Mouse (Mus musculus) small intestine, adult 2 months (tissue): ENCODE measurements around the gene Lrrc1.

Experiments
- CTCF ChIP-seq: fragments of 200-500 bp; IDR thresholded peaks from 2 replicates; pipeline ENCODE4 v1.5.1; 2012; ENCODE audit warnings: low read depth, mild to moderate bottlenecking, control low read depth, inconsistent platforms, low read length, moderate library complexity, mixed read lengths; ENCODE audit not compliant: insufficient replicate concordance, insufficient read length; ENCODE audit errors: extremely low read depth
- POLR2A ChIP-seq: fragments of 200-500 bp; IDR thresholded peaks from 2 replicates; pipeline ENCODE4 v1.6.1; 2012; ENCODE audit warnings: low read depth, mild to moderate bottlenecking, control low read depth, inconsistent platforms, low read length, moderate library complexity

DNA sequence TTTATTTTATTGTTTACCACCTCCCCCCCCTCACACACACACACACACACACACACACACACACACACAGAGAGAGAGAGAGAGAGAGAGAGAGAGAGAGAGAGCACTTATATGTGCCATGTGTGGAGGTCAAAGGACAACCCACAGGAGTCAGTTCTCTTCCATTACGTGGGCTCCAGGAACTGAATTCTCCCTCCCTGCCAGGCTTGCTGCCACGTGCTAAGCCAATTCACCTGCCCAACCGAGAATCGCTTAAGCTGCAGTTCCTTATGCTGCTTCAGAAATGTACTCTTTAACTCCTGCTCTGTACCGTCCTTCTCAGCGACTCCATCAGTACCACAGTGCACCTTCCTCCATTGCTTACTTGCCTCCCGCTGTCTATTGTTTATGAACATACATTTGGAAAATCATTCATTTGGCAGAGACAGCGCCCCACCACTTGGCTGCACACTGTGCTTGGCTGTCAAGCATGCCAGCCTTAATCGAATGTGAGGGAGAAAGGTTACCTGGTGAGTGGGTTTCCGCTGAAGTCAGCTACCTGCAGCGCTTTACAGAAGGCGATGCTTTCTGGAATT is 72.9 kb downstream of the Lrrc1 start:
- TF ChIP-seq CTCF (no peak), POLR2A (no peak)
